Mouse (Mus musculus): Measurements from ENCODE around the gene Gm3435. TPM values are rescaled to one million over a fixed set of nuclear protein-coding genes. Genes with fewer than 3 reads are reported as not detected.
"Not testable (repeated sequence)": the region's sequence is repeated elsewhere in the genome, so short reads cannot be mapped to it uniquely, and the experiment has no call there.

Gm3435 gene
- total and polyA plus RNA-seq, 3 experiments = 1.3 to 15.1 (median 12.2) TPM

DNA sequence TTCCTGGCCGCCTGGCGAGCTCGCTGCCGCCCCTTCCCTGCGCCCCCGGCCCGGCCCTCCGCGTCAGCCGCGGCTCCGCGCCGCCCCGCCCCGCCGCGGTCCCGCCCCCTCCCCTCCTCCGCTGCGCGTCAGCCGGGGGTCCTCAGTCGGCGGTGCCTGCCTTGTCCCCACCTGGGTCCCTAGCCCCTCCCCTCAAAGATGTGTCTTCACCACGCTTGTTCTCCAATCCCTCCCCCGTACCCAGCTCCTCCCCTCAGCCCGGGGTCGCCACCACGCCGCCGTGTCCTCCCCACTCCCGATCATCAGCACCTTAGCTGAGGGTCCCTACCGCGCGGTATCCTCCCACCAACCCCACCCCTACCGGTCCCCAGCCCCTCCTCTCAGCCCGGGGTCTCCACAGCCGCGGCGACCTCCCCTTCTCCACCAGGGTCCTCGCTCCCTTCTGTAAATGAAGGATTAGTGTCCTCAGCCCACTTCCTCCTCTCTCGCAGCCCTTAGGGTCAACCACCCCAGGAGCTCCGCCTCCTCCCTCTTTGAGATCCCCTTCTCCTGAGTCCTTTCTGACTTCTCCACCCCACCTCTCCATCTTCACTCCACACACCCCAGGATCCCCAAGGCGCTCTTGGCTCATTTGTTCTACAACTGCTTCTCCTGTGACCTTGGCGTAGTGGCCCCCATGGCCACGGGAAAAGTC, 16.7 kb upstream of the Gm3435 start:
- not testable (repeated sequence) for DNase-seq (ENCODE audit: low spot score)

DNA sequence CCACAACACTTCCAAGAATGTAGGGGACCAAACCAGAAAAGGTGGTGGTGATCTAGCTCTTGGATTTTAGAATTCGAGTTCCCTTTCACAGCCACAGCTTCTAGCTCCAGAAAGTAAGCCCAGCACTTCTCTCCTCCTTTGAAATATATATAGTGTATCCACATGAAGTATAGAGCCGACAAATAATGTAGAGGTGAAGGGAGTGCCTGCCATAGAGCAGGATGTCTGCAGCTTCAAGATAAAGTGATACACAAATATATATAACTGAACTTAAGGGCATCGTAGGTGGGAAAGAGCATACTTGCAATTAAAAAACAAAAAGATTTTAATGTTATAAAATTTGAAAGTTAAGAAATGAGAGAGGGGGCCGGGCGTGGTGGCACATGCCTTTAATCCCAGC, 15.8 kb upstream of the Gm3435 start:
- not testable (repeated sequence) for H3K36me3 ChIP-seq (replicated peaks); H3K4me1 ChIP-seq (ENCODE audit: insufficient read depth, low read depth, low read length); DNase-seq (ENCODE audit: low spot score); H3K27me3 ChIP-seq (ENCODE audit: insufficient read depth, low read length); H3K9me3 ChIP-seq (replicated peaks); H3K4me3 ChIP-seq (ENCODE audit: low read depth, low read length)
- ATAC-seq (ENCODE audit: extremely low read depth, insufficient number of reproducible peaks, low FRiP score, poor library complexity, severe bottlenecking) = peak; percentile 11; the same call in 1 of the 2 replicates

More for the DNA sequence above, 16.7 kb upstream of the Gm3435 start:
- H3K27me3 ChIP-seq (ENCODE audit: insufficient read depth, low read length); H3K4me1 ChIP-seq (ENCODE audit: insufficient read depth, low read depth, low read length); H3K4me3 ChIP-seq (ENCODE audit: low read depth, low read length); H3K9me3 ChIP-seq (replicated peaks); H3K36me3 ChIP-seq (replicated peaks): not testable (repeated sequence)
- peak; percentile 47 for ATAC-seq (ENCODE audit: extremely low read depth, insufficient number of reproducible peaks, low FRiP score, poor library complexity, severe bottlenecking)

DNA sequence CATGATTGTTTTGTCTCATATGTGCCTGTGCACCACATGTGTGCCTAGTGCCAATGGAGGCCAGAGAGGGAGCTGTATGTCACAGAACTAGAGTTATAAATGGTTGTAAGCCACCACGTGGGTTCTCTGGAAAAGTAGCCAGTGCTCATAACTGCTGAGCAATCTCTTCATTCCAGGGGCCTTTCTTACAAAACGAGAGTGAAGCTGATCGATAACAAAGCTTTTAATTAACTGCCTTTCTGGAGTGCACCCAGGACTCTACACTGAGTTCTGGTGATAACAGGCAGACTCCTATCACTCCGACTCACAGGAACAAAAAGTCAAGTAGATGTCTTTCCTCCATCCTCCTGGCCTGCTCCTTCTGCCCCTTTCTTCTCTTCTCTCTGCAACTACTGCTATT, 9.9 kb upstream of the Gm3435 start:
- H3K36me3 ChIP-seq (replicated peaks); DNase-seq (ENCODE audit: low spot score); H3K27me3 ChIP-seq (ENCODE audit: insufficient read depth, low read length); H3K9me3 ChIP-seq (replicated peaks); H3K4me1 ChIP-seq (ENCODE audit: insufficient read depth, low read depth, low read length); H3K4me3 ChIP-seq (ENCODE audit: low read depth, low read length): not testable (repeated sequence)
- ATAC-seq (ENCODE audit: extremely low read depth, insufficient number of reproducible peaks, low FRiP score, poor library complexity, severe bottlenecking) = peak; percentile 79

DNA sequence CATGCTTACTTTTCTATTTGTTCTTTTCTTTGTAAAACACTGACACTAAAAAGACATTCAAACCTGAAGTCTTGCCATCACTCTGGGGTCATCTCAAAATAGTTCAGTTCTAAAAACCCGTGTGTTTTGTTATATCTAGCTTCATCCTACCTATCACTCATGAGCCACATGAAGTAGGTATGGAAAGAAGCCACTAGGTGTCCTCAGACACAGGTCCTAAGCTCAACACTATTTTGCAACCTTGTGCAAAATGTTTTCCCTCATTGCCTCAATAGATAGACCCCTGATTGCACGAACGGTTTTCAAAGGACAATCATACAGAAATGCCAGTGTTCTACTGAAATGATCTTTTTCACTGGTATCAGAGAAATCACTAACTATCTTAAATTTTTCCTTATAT, 888 bp upstream of the Gm3435 start:
- H3K4me3 ChIP-seq (ENCODE audit: low read depth, low read length); H3K27me3 ChIP-seq (ENCODE audit: insufficient read depth, low read length); DNase-seq (ENCODE audit: low spot score); H3K9me3 ChIP-seq (replicated peaks); H3K4me1 ChIP-seq (ENCODE audit: insufficient read depth, low read depth, low read length); H3K36me3 ChIP-seq (replicated peaks): not testable (repeated sequence)
- peak; percentile 54 for ATAC-seq (ENCODE audit: extremely low read depth, insufficient number of reproducible peaks, low FRiP score, poor library complexity, severe bottlenecking)

GRCm38 (mm10) chr17:15021503-15022220, 11.7 kb downstream of the Gm3435 start:
- H3K4me3 ChIP-seq (ENCODE audit: low read depth, low read length) = peak overlapping the region; percentile 42; the same call in 1 of the 2 replicates
- not testable (repeated sequence) for H3K27me3 ChIP-seq (ENCODE audit: insufficient read depth, low read length); H3K4me1 ChIP-seq (ENCODE audit: insufficient read depth, low read depth, low read length); H3K36me3 ChIP-seq (replicated peaks); H3K9me3 ChIP-seq (replicated peaks); DNase-seq (ENCODE audit: low spot score)
- peak; percentile 42 for ATAC-seq (ENCODE audit: extremely low read depth, insufficient number of reproducible peaks, low FRiP score, poor library complexity, severe bottlenecking)

- DNase-seq (ENCODE audit: low spot score); ATAC-seq (ENCODE audit: extremely low read depth, insufficient number of reproducible peaks, low FRiP score, poor library complexity, severe bottlenecking); H3K9me3 ChIP-seq (replicated peaks); H3K4me3 ChIP-seq (ENCODE audit: low read depth, low read length); H3K4me1 ChIP-seq (ENCODE audit: insufficient read depth, low read depth, low read length); H3K36me3 ChIP-seq (replicated peaks); H3K27me3 ChIP-seq (ENCODE audit: insufficient read depth, low read length): not testable (repeated sequence)
These were observed 14.0 kb downstream of the Gm3435 start for GRCm38 (mm10) chr17:15023878-15024492.

GRCm38 (mm10) chr17:15024502-15025193, 14.7 kb downstream of the Gm3435 start:
- not testable (repeated sequence) for H3K4me1 ChIP-seq (ENCODE audit: insufficient read depth, low read depth, low read length); DNase-seq (ENCODE audit: low spot score)

DNA sequence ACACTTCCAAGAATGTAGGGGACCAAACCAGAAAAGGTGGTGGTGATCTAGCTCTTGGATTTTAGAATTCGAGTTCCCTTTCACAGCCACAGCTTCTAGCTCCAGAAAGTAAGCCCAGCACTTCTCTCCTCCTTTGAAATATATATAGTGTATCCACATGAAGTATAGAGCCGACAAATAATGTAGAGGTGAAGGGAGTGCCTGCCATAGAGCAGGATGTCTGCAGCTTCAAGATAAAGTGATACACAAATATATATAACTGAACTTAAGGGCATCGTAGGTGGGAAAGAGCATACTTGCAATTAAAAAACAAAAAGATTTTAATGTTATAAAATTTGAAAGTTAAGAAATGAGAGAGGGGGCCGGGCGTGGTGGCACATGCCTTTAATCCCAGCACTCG, 15.5 kb downstream of the Gm3435 start:
- not testable (repeated sequence) for H3K4me1 ChIP-seq (ENCODE audit: insufficient read depth, low read depth, low read length); H3K9me3 ChIP-seq (replicated peaks); H3K4me3 ChIP-seq (ENCODE audit: low read depth, low read length); DNase-seq (ENCODE audit: low spot score); H3K27me3 ChIP-seq (ENCODE audit: insufficient read depth, low read length); H3K36me3 ChIP-seq (replicated peaks)
- ATAC-seq (ENCODE audit: extremely low read depth, insufficient number of reproducible peaks, low FRiP score, poor library complexity, severe bottlenecking) = 0 out of 2 replicates have a peak, but pooled peaks have one; percentile 11

More at GRCm38 (mm10) chr17:15024502-15025193, 14.7 kb downstream of the Gm3435 start:
- H3K9me3 ChIP-seq (replicated peaks); H3K27me3 ChIP-seq (ENCODE audit: insufficient read depth, low read length); H3K4me3 ChIP-seq (ENCODE audit: low read depth, low read length); H3K36me3 ChIP-seq (replicated peaks): not testable (repeated sequence)
- peak; percentile 54 for ATAC-seq (ENCODE audit: extremely low read depth, insufficient number of reproducible peaks, low FRiP score, poor library complexity, severe bottlenecking)

- not testable (repeated sequence) for H3K27me3 ChIP-seq (ENCODE audit: insufficient read depth, low read length); H3K9me3 ChIP-seq (replicated peaks); H3K4me3 ChIP-seq (ENCODE audit: low read depth, low read length); DNase-seq (ENCODE audit: low spot score); H3K36me3 ChIP-seq (replicated peaks); H3K4me1 ChIP-seq (ENCODE audit: insufficient read depth, low read depth, low read length)
- ATAC-seq (ENCODE audit: extremely low read depth, insufficient number of reproducible peaks, low FRiP score, poor library complexity, severe bottlenecking) = peak; percentile 85
These were observed 21.4 kb downstream of the Gm3435 start for GRCm38 (mm10) chr17:15031414-15031813.

DNA sequence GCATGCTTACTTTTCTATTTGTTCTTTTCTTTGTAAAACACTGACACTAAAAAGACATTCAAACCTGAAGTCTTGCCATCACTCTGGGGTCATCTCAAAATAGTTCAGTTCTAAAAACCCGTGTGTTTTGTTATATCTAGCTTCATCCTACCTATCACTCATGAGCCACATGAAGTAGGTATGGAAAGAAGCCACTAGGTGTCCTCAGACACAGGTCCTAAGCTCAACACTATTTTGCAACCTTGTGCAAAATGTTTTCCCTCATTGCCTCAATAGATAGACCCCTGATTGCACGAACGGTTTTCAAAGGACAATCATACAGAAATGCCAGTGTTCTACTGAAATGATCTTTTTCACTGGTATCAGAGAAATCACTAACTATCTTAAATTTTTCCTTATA, 30.5 kb downstream of the Gm3435 start:
- not testable (repeated sequence) for DNase-seq (ENCODE audit: low spot score); H3K27me3 ChIP-seq (ENCODE audit: insufficient read depth, low read length); H3K4me1 ChIP-seq (ENCODE audit: insufficient read depth, low read depth, low read length); H3K9me3 ChIP-seq (replicated peaks); H3K4me3 ChIP-seq (ENCODE audit: low read depth, low read length); H3K36me3 ChIP-seq (replicated peaks)
- ATAC-seq (ENCODE audit: extremely low read depth, insufficient number of reproducible peaks, low FRiP score, poor library complexity, severe bottlenecking) = peak; percentile 57

DNA sequence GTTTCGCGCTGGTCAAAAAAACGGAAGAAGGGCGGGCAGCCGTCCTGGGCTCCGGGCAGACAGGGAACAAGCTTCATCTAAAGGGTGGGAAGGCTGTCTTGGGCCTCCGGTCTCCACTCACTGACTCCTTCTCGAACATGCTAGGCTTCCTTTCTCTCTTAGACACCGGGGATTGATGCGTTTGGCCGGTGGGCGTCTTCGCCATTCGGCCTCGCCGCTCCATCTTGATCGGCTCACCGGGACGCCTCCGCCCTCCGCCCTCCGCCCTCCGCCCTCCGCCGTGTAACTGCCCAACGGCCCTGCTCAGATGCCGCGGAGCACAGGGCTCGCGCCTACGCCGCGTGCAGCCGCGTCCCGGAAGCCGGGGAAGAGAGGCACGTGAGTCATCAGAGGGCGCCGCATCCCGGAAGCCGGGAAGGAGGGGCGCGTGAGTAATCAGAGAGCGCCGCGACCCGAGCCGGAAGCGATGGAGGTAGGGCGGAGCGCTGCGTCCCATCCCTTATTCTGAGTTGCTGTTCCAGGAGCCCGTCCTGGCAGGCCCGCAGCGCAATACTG, 31.3 kb downstream of the Gm3435 start, which contains the start of the genes Ermard, Tcte3 and Gm3448:
Ermard (plus strand) TSS at position 34 of the 555 bp plus-strand sequence.
Tcte3 (minus strand) TSS at position 314 of the 555 bp plus-strand sequence.
Gm3448 (minus strand) TSS at position 363 of the 555 bp plus-strand sequence.
- not testable (repeated sequence) for H3K4me3 ChIP-seq (ENCODE audit: low read depth, low read length); H3K4me1 ChIP-seq (ENCODE audit: insufficient read depth, low read depth, low read length); H3K9me3 ChIP-seq (replicated peaks); DNase-seq (ENCODE audit: low spot score); H3K27me3 ChIP-seq (ENCODE audit: insufficient read depth, low read length); H3K36me3 ChIP-seq (replicated peaks)
- peak; percentile 83 for ATAC-seq (ENCODE audit: extremely low read depth, insufficient number of reproducible peaks, low FRiP score, poor library complexity, severe bottlenecking)

All from G1E (cell line).